Mouse (Mus musculus): ENCODE measurements around the gene Klhl35.
"Not testable (repeated sequence)": the region's sequence is repeated elsewhere in the genome, so short reads cannot be mapped to it uniquely, and the experiment has no call there.

Gene Klhl35

DNA sequence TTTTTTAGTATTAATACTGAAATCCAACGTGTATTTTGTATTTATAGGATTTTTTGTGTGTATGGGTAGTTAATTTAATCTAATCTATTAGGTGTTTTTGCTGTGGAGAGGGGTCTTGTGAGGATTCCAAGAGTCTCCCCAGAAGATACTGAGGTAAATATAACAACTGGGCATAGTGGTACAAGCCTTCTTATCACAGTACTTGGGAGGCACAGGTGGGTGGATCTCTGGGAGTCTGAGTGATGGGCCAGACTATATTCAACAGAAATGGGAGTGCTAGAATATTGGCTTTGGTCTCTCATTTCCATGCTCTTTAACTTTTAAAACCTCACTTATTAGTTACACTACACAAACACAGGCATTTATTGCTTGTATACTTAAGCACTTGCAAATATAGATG is 35.3 kb downstream of the Klhl35 start:
- DNase-seq = no peak

DNA sequence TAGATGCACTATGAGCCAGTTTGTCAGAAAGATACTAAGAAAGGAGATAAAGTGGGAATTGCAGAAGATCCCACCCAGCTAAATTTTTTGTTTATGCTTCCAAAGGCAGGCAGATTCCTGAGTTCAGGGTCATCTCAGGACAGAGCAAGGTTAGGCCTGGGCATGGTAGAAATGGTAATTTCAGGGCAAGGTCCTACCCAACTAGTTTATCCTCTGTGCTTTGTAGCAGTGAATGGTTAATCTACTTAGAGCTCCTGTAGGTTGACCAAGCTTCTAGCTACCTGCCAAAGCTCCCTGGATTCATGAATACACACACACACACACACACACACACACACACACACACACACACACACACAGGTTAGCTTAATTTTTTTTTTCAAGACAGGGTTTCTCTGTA is 38.8 kb downstream of the Klhl35 start:
- DNase-seq = no peak

DNA sequence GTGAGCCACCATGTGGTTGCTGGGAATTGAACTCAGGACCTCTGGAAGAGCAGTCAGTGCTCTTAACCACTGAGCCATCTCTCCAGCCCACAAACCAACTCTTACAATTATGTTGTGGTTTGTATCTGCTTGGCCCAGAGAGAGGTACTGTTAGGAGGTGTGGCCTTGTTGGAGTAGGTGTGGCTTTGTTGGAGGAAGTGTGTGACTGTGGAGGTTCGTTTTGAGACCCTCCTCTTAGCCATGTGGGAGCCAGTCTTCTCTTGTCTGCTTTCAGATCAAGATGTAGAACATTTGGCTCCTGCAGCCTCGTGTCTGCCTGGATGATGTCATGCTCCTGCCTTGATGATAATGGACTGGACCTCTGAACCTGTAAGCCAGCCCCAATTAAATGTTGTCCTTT is 42.4 kb downstream of the Klhl35 start:
- not testable (repeated sequence) for DNase-seq

DNA sequence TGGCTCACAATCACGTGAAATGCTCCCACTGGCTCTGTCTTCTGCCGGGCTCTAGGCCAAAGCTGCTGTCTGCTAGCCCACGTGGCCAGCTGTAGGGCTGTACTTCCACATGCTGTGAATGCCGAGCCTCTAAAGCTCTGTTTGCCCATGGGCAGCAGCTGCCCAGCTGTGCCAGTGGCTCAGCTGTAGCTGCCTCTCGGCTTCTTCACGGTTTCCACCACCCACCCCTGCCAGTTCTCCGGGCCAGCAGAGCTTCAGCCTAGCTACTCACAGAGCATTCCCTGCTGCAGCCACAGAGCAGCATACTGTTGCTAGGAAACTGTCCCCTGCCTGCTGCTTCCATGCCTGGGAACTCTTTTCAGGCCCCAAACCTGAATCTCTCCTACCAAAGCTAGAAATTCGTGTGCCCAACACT is 44.3 kb downstream of the Klhl35 start:
- peak; percentile 71 for DNase-seq

DNA sequence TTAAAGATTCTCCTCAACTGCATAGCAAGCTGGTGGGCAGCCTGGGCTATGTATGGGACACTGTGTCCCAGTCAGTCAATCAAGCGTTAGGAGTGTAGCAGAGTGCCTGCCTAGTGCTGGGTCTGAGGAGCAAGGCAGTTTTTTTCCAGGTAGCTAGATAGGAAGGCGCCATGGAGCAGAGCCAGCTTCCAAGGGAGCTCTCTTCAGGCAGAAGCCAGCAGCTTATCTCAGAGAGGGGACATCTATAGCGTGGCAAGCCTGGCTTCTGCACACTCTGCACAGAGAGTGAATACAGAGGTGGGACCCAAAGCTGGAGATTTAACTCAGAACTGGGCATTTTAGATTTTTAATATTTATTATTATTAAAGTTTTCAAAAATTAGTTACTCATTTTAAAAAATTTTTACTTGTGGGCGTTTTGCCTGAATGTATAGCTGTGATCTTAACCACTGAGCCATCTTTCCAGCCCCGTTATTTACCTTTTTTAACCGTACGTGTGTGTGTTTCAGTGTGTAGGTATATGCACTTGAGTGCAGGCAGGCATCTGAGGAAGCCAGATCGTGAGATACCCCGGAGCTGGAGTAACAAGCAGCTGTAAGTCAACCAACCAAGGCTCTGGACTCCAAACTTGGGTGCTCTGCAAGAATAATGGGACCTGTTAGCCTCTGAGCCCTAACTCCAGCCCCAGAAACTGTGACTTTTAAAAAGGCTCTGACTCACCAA is 50.4 kb downstream of the Klhl35 start:
- no peak for DNase-seq

DNA sequence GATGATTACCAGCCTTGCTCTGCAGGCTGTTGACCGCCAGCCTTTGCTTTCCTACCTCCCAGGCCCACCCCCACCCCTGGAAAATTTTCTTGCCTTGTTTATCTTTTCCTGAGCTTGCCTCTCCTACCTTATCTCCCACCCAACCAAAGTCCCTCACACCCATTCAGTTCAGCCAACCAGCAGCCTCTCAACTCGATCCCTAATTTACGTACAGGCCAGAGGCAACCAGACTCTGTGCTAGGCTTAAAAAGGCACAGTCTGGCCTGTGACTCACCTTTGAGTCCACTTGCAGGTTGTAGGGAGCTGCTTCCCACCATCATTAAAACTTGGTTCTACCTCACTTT is 51.0 kb downstream of the Klhl35 start:
- DNase-seq = no peak

DNA sequence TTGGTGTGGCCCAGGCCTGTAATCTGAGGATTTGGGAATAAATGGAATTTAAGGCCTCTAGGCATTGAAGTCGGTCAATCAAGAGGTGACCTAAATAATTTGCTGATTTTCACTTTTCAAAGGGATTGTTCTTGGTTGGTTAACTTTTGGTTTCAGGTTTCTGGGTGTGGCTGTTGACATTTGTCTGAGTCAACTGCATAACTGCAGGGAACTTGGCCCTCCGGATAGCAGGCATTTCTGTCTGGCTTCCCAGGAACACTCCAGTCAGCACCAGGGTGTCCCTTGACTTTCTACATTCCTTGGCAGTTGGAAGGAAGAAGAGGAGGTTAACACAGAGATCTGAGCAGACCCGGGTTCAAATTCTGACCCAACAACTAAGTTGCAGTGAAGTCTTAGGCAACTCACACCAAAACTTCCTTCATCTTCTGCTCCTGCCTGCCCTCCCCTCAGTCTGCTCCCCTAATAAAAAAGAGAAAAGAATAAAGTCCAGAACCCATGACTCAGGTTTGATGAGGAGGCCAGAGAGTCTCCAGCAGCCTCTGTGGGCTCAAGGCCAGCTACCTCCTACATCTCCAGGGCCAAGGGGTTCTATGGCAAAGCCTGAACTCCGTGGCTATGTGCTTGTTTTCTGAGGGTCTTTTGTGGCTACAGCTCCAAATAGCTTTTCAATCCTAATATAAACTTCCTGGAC is 53.3 kb downstream of the Klhl35 start:
- DNase-seq = no peak

DNA sequence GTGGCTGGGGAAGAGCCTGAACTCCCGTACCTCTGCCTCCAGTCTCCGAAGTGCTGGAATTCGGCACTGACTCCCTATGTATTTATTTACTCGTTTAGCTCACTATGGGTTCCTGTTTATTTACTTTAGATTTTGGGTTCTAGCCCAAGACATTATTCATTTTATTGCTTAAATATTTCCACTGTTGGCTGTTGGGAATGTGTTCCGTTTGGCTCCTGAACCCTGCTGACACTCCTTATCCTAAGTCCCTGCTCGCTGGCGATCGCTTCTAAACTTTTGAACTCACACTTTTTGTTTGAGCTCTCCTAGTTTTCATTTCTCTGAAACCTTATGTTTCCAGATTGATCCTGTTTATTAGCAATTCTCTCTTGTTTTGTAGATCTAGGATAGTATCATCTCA is 57.3 kb downstream of the Klhl35 start:
- DNase-seq = no peak
